Mouse (Mus musculus) lung, embryonic 15.5 days (tissue): Measurements from ENCODE around the gene Igf1. TPM values are rescaled to one million over a fixed set of nuclear protein-coding genes. Genes with fewer than 3 reads are reported as not detected.

Source experiments
- ATAC-seq: fragments of 200-750 bp; cut with Nextera tagmentation; 2 replicates; pipeline ENCODE4 v1.8.0; 2017; ENCODE audit warnings: moderate number of reproducible peaks, borderline replicate concordance; ENCODE audit not compliant: low FRiP score, low TSS enrichment; ENCODE audit errors: extremely low read depth
- H3K27ac ChIP-seq: fragments of 300-500 bp; sonication (generic); 2 replicates; pipeline ENCODE4 v1.5.1; 2015; ENCODE audit warnings: moderate library complexity, mild to moderate bottlenecking, inconsistent platforms
- H3K27me3 ChIP-seq: fragments of 300-500 bp; sonication (generic); 2 replicates; pipeline ENCODE4 v1.6.1; 2015; ENCODE audit warnings: inconsistent platforms
- H3K36me3 ChIP-seq: fragments of 300-500 bp; sonication (generic); 2 replicates; pipeline ENCODE4 v1.6.1; 2015; ENCODE audit warnings: inconsistent platforms
- H3K4me1 ChIP-seq: fragments of 300-500 bp; sonication (generic); 2 replicates; pipeline ENCODE4 v1.6.1; 2015; ENCODE audit warnings: inconsistent platforms
- H3K4me2 ChIP-seq: fragments of 300-500 bp; sonication (generic); 2 replicates; pipeline ENCODE4 v1.6.1; 2015; ENCODE audit warnings: inconsistent platforms, mild to moderate bottlenecking, moderate library complexity
- H3K4me3 ChIP-seq: fragments of 300-500 bp; sonication (generic); 2 replicates; pipeline ENCODE4 v1.5.1; 2015; ENCODE audit warnings: mild to moderate bottlenecking, inconsistent platforms
- H3K9ac ChIP-seq: fragments of 300-500 bp; sonication (generic); 2 replicates; pipeline ENCODE4 v1.6.1; 2015; ENCODE audit warnings: inconsistent platforms
- H3K9me3 ChIP-seq: fragments of 300-500 bp; sonication (generic); 2 replicates; pipeline ENCODE4 v1.6.1; 2016; ENCODE audit warnings: inconsistent platforms
- WGBS: fragments of 180-500 bp; shearing (Covaris S2); methylation state at CpG from one replicate; pipeline ENCODE4 v1.1.7; 2015; 5-methylcytosine and 5-hydroxymethylcytosine counted together
- polyA plus RNA-seq: library from polyadenylated mRNA; unstranded; fragments of >200 nt; fragmentation: Nextera tagmentation; extraction: Ambion mirVana; gene quantifications from 2 replicates; pipeline ENCODE4 v1.2.1, GENCODE M21; 2015

Igf1 gene
- polyA plus RNA-seq, 1 experiment from 2014 or later = 77.1 TPM

- Histone ChIP-seq H3K27ac (no peak overlapping the region), H3K36me3 (no peaks in the 10 kb centered on the region), H3K27me3 (no peaks in the 10 kb centered on the region), H3K9ac (no peak overlapping the region), H3K4me1 (no peaks in the 10 kb centered on the region), H3K4me2 (no peak overlapping the region), H3K4me3 (no peak overlapping the region), H3K9me3 (no peaks in the 10 kb centered on the region)
- no peak for ATAC-seq
- 51% methylated on average over 3 of the region's 3 CpGs for WGBS
These were observed 128.1 kb downstream of the Igf1 start for GRCm38 (mm10) chr10:87986201-87986600.

Other genes with a start within 250 kb of the Igf1 start
- 0.34 and 0.62 TPM in 2 replicates for gene Pmch, start 232.8 kb downstream of the Igf1 start, polyA plus RNA-seq